Mouse (Mus musculus): ENCODE data around the gene Gorasp2.

Gene Gorasp2

DNA sequence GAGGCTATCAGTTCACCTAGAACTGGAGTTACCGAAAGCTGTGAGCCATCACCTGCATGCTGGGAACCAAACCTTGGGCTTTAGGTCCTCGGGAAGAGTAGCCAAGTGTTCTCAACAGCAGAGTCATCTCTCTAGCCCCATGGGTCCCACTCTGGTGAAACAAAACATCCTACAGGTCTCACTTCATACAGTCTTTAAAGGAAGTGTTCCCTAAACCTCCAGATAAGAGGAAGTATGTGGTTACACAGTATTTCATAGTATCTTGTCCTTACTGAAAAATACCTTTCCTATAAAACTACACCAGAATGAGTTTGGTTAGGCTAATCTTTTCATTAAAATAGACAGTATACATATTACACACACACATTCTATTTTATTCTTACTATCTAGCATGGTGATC is 81.2 kb downstream of the Gorasp2 start:
- no peak for DNase-seq (ENCODE audit: low spot score)

DNA sequence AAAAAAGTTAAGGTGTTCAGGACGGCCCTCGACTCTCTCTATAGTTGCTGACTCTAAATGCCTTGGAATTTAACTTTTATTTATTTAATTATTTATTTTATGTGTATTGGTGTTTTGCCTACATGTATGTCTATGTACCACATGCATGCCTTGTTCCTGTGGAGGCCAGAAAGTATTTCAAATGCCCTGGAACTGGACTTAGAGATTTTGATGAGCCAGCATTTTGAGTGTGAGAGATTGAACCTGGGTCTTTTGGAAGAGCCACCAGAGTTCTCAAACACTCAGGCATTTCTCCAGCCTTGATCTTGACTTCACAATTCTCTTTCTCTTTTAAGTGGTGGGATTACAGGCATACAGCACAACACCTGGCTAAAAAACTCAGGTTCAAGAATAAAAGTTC is 90.3 kb downstream of the Gorasp2 start:
- DNase-seq (ENCODE audit: low spot score), result no peak

DNA sequence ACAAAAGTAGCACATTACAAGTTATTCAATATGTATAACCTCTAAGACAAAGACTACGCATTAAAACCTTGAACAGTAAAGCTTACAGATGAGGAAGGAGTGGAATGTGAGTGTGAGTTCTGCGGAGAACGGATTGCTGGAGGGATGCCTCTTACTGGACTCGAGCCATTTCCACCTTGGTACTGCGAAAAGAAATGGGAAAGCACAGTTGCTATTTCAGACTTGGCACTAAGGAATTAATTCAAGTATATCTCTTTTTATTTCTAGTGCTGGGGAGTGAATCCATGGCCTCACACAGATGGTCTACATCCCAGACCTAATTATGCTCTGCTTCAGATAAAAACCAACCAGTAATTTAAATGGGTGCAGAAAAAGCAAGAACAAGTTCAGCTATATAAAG is 90.8 kb downstream of the Gorasp2 start:
- no peak for DNase-seq (ENCODE audit: low spot score)

Data from testis, postnatal 10 days (tissue).